Mouse (Mus musculus) liver, embryonic 16.5 days (tissue): ENCODE data around the gene Gm5148. TPM values are rescaled to one million over a fixed set of nuclear protein-coding genes. Genes with fewer than 3 reads are reported as not detected.

Source experiments
- ATAC-seq: fragments of 200-750 bp; cut with Nextera tagmentation; 2 replicates; pipeline ENCODE4 v1.8.0; 2017; ENCODE audit warnings: low read depth, mild to moderate bottlenecking, moderate number of reproducible peaks, moderate library complexity
- H3K27ac ChIP-seq: fragments of 300-500 bp; sonication (generic); 2 replicates; pipeline ENCODE4 v1.5.1; 2014; ENCODE audit warnings: mild to moderate bottlenecking, low read length
- H3K27me3 ChIP-seq: fragments of 300-500 bp; sonication (generic); 2 replicates; pipeline ENCODE4 v1.6.1; 2014; ENCODE audit warnings: low read depth, low read length, mixed read lengths; ENCODE audit not compliant: control insufficient read depth, insufficient read depth
- H3K36me3 ChIP-seq: fragments of 300-500 bp; sonication (generic); 2 replicates; pipeline ENCODE4 v1.6.1; 2014; ENCODE audit warnings: mild to moderate bottlenecking; ENCODE audit not compliant: control insufficient read depth, insufficient read depth
- H3K4me1 ChIP-seq: fragments of 300-500 bp; sonication (generic); 2 replicates; pipeline ENCODE4 v1.6.1; 2014; ENCODE audit warnings: low read depth, low read length, mixed read lengths; ENCODE audit not compliant: control insufficient read depth
- H3K4me2 ChIP-seq: fragments of 300-500 bp; sonication (generic); 2 replicates; pipeline ENCODE4 v1.6.1; 2014; ENCODE audit warnings: low read depth, low read length, mixed read lengths
- H3K4me3 ChIP-seq: fragments of 300-500 bp; sonication (generic); 2 replicates; pipeline ENCODE4 v1.5.1; 2014; ENCODE audit warnings: low read depth, mild to moderate bottlenecking, low read length
- H3K9ac ChIP-seq: fragments of 300-500 bp; sonication (generic); 2 replicates; pipeline ENCODE4 v1.6.1; 2014; ENCODE audit warnings: low read depth, low read length
- H3K9me3 ChIP-seq: fragments of 300-500 bp; sonication (generic); replicated peaks from 2 replicates; pipeline ENCODE4 v1.6.1; 2016; ENCODE audit warnings: low read length; ENCODE audit not compliant: control insufficient read depth
- WGBS: fragments of 180-500 bp; shearing (Covaris S2); extraction: QIAGEN DNeasy Blood & Tissue Kit; methylation state at CpG from one replicate; pipeline ENCODE4 v1.1.7; 2014; ENCODE audit not compliant: insufficient replicate concordance; 5-methylcytosine and 5-hydroxymethylcytosine counted together
- polyA plus RNA-seq: library from polyadenylated mRNA; unstranded; fragments of >200 nt; fragmentation: Nextera tagmentation; extraction: Ambion mirVana; gene quantifications from 2 replicates; pipeline ENCODE4 v1.2.1, GENCODE M21; 2015

Gm5148 gene
- polyA plus RNA-seq, 1 experiment from 2014 or later, result 2.9 TPM

DNA sequence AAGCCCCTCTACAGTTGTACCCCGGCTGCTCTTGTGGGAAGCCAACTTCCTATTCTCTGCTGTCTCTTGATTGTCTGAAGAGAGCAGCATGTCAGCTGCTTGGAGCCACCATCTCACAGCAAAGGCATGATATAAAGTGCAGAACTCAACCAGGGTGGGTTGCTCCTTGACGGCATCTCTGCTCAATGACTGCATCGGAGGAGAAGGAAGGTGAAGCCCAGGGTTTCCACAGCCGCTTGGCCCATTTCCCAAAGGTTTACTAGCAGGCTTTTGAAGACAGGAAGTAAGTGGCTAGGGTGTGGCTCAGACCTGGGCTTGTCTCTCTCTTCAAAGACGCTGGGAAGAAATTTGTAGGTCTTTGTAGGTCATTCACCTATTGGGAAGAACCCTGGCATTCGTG, 36.6 kb upstream of the Gm5148 start:
- ATAC-seq, result no peak
- H3K4me3 ChIP-seq, result no peak overlapping the region
- H3K4me1 ChIP-seq, result peaks cover 15% of the 10 kb centered on the region
- H3K9me3 ChIP-seq, result no peaks in the 10 kb centered on the region
- no peak overlapping the region for H3K4me2 ChIP-seq
- H3K27ac ChIP-seq, result no peak overlapping the region
- 24% methylated on average over 6 of the region's 6 CpGs for WGBS
- H3K36me3 ChIP-seq, result no peaks in the 10 kb centered on the region
- H3K27me3 ChIP-seq, result no peaks in the 10 kb centered on the region
- H3K9ac ChIP-seq, result no peak overlapping the region

DNA sequence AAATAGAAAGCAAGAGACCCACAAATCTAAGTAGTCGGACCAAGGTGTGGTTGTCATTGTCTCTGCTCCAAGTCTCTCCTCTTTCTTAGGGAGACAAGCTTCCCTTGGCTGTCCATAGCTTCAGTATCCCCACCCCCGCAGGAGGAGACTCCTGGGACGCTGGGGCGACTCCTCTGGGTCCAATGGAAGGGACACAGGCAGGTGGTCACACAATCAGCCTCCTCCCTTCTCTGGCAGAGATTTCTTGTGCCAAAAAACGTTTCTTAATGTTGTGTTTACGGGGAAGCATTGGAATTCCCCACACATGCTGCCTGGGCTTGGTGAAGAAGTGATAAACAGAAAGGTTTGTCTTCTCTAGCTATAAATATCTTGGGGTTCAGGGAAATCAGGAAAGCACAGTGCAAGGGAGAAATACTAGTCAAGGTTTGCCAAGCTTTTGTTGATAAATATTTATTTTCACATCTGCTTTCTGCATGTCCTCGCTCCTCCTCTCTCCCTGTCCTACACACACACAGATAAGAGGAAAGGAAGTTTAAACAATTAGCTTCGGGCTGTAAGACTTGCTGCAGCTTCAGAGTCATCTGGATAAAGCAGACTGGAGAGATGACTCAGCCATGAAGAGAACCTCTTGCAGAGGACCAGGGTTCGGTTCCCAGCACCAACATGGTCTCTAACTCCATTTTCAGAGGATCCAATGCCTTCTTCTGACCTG, 34.5 kb upstream of the Gm5148 start:
- Histone ChIP-seq H3K9me3 (no peaks in the 10 kb centered on the region), H3K4me2 (peak overlapping the region; percentile 28), H3K4me3 (no peak overlapping the region), H3K36me3 (no peaks in the 10 kb centered on the region), H3K27ac (peak overlapping the region; percentile 49), H3K27me3 (no peaks in the 10 kb centered on the region), H3K4me1 (peaks cover 15% of the 10 kb centered on the region), H3K9ac (no peak overlapping the region)
- WGBS, result 22% methylated on average over 9 of the region's 9 CpGs
- ATAC-seq, result no peak

DNA sequence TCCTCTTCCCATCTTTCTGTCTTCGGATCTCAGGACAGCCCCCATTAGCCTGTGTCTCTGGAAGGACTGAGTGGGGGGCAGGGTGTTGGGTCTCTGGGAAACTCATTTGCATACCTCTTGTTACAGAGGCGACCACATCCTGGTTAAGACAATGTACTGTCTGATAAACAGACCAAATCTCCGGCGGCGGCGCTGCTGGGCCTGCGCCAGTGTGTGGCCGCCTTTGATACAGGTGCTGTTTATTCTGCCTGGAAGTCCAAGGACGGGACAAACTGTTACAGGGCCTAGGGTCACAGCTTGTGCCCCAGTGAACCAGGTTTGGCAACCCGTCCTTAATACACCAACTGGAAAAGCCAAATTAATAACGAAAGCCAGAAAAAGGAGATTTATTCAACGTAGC, 33.8 kb upstream of the Gm5148 start:
- ATAC-seq, result peak; percentile 85
- Histone ChIP-seq H3K9ac (no peak overlapping the region), H3K9me3 (no peaks in the 10 kb centered on the region), H3K36me3 (no peaks in the 10 kb centered on the region), H3K27me3 (no peaks in the 10 kb centered on the region), H3K4me1 (peaks cover 15% of the 10 kb centered on the region), H3K4me3 (no peak overlapping the region), H3K4me2 (peak overlapping the region; percentile 28), H3K27ac (peak overlapping the region; percentile 49)
- 2% methylated on average over 12 of the region's 12 CpGs for WGBS

DNA sequence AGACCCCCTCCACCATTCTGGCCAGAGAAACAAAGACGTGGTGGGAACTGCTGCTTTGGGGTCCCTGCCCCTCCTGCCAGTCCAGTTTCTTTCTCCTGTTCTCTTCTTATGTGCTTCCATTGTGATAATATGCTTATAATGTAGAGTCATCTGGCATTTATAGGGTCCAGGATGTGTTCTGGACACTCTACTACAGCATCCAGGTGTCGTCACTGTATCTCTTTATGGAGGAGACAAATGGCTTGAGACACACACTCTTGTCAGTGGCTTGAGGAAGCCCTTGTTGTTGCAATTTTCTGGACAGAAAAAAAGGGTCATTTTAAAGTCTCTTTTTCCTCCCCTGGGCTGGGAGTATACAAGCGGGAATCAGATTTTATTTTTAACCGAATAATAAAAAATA, 33.3 kb upstream of the Gm5148 start:
- Histone ChIP-seq H3K27me3 (no peaks in the 10 kb centered on the region), H3K4me1 (peaks cover 15% of the 10 kb centered on the region)

DNA sequence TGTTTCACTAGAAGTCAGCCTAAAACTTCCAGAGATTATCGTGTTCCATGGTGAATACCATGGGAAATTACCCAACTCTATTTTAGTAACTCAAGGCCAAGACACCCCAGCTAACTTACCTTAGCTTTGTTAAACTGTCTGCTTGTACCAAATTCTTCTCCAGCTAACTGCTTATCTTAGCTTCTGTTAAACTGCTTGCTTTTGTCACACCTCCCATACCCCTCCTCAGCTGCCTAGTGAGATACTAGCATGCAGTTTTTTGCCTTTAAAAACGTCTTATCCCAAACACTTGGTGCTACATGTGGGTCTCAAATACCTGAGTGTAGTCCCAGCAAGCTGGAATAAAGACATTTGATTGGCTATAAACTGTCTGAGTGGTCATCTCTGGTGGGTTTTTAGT, 31.7 kb upstream of the Gm5148 start:
- WGBS, result 61% methylated on average over 2 of the region's 2 CpGs
- Histone ChIP-seq H3K9me3 (no peaks in the 10 kb centered on the region), H3K4me1 (peaks cover 15% of the 10 kb centered on the region), H3K36me3 (no peaks in the 10 kb centered on the region), H3K27ac (no peak overlapping the region), H3K4me3 (no peak overlapping the region), H3K4me2 (no peak overlapping the region), H3K9ac (no peak overlapping the region), H3K27me3 (no peaks in the 10 kb centered on the region)
- ATAC-seq, result no peak

More for the DNA sequence above, 33.3 kb upstream of the Gm5148 start:
- no peak overlapping the region for H3K9ac ChIP-seq
- 28% methylated on average over 4 of the region's 4 CpGs for WGBS
- H3K27ac ChIP-seq, result no peak overlapping the region
- no peak for ATAC-seq
- H3K4me2 ChIP-seq, result peak overlapping the region; percentile 28
- no peak overlapping the region for H3K4me3 ChIP-seq
- H3K9me3 ChIP-seq, result no peaks in the 10 kb centered on the region
- no peaks in the 10 kb centered on the region for H3K36me3 ChIP-seq

DNA sequence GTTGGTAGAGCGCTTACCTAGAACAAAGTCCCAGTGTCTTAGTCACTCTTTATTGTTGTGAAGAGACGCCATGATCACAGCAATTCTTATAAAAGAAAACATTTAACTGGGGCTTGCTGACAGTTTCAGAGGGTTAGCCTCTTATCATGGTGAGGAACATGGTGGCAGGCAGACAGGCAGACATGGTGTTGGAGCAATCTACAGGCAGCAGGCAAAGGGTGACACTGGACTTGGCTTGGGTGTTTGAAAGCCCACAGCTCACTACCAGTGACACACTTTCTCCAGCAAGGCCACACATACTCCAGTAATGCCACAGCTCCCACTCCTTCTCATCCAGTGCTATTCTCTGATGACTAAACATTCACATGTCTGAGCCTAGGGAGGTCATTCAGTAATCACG, 30.3 kb upstream of the Gm5148 start:
- no peaks in the 10 kb centered on the region for H3K36me3 ChIP-seq
- H3K9ac ChIP-seq, result no peak overlapping the region
- H3K27me3 ChIP-seq, result no peaks in the 10 kb centered on the region
- H3K27ac ChIP-seq, result no peak overlapping the region
- no peak overlapping the region for H3K4me2 ChIP-seq
- ATAC-seq, result no peak
- 63% methylated on average over 3 of the region's 3 CpGs for WGBS
- no peaks in the 10 kb centered on the region for H3K9me3 ChIP-seq
- no peak overlapping the region for H3K4me3 ChIP-seq
- peaks cover 15% of the 10 kb centered on the region for H3K4me1 ChIP-seq

DNA sequence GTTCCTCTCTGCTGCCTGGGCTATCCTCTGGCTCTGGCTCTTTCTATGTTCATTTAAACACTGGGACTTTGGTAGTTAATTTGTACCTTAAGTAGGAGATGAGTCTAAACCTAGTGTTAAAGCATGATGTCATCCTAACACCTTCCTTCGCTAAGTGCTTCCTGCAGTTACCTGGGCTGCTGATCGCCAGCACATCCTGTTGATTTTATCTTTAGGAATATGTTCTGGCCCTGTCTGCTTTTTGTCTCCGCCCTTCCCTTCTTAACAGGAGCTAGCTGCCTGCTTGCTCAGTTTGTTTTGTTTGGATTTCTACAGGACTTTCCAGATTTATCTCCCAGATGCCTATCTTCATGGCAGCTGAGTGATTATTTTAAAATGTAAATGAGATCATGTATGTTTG, 28.9 kb upstream of the Gm5148 start:
- no peak for ATAC-seq
- no peak overlapping the region for H3K27ac ChIP-seq
- H3K36me3 ChIP-seq, result no peaks in the 10 kb centered on the region
- H3K4me1 ChIP-seq, result peaks cover 10% of the 10 kb centered on the region
- 55% methylated on average over 3 of the region's 3 CpGs for WGBS
- no peak overlapping the region for H3K9ac ChIP-seq
- H3K9me3 ChIP-seq, result no peaks in the 10 kb centered on the region
- H3K4me3 ChIP-seq, result no peak overlapping the region
- H3K4me2 ChIP-seq, result no peak overlapping the region
- no peaks in the 10 kb centered on the region for H3K27me3 ChIP-seq

DNA sequence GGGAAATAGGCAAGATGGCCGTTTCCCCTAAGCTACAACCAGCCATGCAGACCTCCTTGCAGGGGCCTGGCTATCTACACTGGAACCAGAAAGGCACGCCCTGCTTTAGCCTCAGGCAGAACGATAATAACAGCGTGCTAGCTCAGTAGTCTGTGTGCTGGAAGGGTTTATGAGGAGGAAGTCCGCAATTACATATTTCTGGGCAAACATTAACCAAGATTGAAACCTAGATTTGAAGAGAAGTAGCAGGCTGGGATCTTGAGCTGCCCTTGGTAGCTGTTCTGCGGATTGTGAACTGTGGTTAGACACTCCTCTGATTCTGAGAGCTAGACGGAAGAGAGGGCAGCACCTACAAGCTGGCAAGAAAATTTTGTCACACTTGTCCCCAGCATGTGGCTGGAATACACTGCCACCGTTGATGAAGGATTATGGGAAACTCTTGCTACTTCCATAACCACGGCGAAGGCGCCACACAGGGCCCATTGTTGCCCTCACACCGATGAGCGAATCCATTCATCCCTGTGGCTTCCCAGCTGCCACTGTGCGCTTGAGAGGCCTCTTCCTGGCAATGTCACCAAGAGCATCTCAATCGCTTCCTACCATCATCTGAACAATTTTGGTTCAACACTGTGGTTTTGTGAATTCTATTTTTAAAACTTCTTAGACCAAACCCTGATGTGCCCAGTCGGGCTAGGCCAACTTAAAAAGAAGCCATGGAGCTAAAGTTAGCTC, 23.9 kb upstream of the Gm5148 start:
- H3K4me3 ChIP-seq, result no peak overlapping the region
- WGBS, result 29% methylated on average over 16 of the region's 16 CpGs
- H3K36me3 ChIP-seq, result no peaks in the 10 kb centered on the region
- no peaks in the 10 kb centered on the region for H3K9me3 ChIP-seq
- no peaks in the 10 kb centered on the region for H3K27me3 ChIP-seq
- H3K4me1 ChIP-seq, result peaks cover 9% of the 10 kb centered on the region
- H3K27ac ChIP-seq, result peak overlapping the region; percentile 41
- peak overlapping the region; percentile 12; the same call in 1 of the 2 replicates for H3K4me2 ChIP-seq
- H3K9ac ChIP-seq, result no peak overlapping the region
- ATAC-seq, result peak; percentile 77
